Mouse (Mus musculus) left cerebral cortex, postnatal 36 days (tissue): ENCODE measurements at regions not wholly inside any gene's neighbourhood (a gene's known extent, or its start where the extent isn't known, plus 50 kb on each side); places are given as distances from the start of the nearest gene placed in this dataset.
"Not testable (repeated sequence)": the region's sequence is repeated elsewhere in the genome, so short reads cannot be mapped to it uniquely, and the experiment has no call there.

Experiments
- DNase-seq, 2 experiments: peaks; one replicate each; pipeline ENCODE4 v3.0.0; 2021 to 2022; ENCODE audit warnings: low spot score in 2 of 2, mixed read lengths in 1 of 2
- intact Hi-C: fragments of 180-260 bp; cut with DNase I; formaldehyde crosslinking; loops from one replicate; pipeline ENCODE4 v1.15.1; 2025

DNA sequence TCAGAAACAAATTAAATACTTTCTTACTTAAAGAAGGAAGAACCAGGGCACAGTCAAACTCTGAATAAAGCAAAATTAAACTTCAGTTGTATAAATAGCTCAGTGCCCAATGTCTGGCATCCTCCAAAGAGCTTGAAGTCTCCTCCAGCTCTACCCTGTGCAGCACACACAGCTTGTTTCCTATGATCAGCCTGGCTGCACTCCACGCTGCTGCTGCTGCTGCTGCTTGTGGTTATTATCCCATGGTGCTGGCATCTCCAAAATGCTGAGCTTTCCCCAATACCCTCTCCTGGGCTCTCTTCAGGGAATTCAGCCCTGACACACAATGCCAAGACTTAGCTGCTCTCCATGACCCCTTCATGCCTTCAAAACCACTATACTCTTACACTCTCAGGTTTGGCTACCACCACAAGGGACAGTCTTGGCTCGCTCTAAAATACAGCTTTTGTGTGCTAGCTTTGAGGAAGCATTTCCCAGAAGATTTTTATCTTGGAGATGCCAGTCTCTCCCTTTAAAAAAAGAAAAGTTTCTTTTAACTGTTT lies 121.0 kb downstream of the Rab10 start:
- intact Hi-C loops, result not testable (repeated sequence)

GRCm38 (mm10) chr12:3188137-3188536 lies 121.6 kb downstream of the Rab10 start:
- no peak for DNase-seq
- intact Hi-C loops, result no loop called here

More for the DNA sequence above, 121.0 kb downstream of the Rab10 start:
- DNase-seq, result not testable (repeated sequence)

- intact Hi-C loops, result no loop called here
Observed at GRCm38 (mm10) chr12:3173325-3173724, 136.4 kb downstream of the Rab10 start.

GRCm38 (mm10) chr12:3169705-3170287 lies 140.0 kb downstream of the Rab10 start:
- intact Hi-C loops, DNase-seq: not testable (repeated sequence)

More at GRCm38 (mm10) chr12:3173325-3173724, 136.4 kb downstream of the Rab10 start:
- no peak for DNase-seq

DNA sequence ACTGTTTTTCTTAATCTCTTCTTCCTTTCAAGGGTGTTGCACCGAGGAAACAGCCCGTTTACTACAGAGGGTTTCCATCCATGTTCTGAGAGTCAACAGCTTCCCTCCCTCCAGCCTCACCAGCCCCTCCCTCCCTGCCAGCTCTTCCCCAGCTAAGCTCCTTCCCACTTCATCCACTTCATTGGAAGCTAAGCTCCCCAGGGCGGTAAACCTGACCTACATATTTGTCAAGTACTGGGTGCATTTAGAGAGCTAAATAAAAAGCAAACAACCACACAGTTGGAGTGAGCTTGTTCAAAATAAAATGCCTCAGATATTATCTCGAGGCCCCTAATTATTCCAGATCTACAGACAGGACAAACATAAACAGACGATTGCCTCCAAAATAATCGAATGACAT lies 148.1 kb downstream of the Rab10 start:
- intact Hi-C loops, DNase-seq: not testable (repeated sequence)

DNA sequence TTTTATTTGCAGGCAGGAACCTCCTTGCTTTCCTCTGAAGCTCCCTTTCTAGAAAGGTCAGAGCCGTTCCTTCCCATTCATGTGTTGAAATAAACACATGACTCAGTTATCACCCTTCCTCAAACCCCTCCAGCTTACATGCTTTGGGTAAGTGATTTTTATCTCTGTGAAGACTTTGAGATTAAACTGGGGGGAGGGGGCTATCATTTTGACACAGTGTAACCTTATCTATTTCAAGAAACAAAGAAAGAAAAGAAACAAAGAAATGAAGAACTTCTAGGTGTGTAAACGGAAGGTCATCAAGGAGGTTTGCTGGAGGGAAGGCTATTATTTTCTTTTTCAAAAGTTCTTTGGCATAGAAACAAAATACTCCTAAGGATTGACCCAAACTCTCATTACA lies 151.0 kb downstream of the Rab10 start:
- intact Hi-C loops, DNase-seq: not testable (repeated sequence)

DNA sequence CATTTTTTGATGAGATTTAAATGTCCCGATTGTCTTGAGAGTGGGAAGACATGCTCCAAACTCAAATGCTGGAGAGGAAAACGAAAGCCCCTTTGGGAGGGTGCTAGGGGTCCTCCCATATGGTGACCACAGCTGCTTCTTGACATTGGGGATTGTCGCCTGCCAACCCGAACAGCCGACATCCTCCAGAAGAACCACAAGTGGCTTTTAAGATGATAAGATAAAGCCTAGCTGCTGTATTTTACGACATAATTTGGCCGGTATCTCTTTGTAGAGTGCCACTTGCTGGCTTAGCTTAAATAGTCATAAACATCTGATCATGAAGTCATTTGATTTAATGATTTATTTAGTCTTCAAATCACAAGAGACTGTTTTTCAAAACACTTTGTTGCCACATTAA lies 156.1 kb downstream of the Rab10 start:
- DNase-seq, intact Hi-C loops: not testable (repeated sequence)

DNA sequence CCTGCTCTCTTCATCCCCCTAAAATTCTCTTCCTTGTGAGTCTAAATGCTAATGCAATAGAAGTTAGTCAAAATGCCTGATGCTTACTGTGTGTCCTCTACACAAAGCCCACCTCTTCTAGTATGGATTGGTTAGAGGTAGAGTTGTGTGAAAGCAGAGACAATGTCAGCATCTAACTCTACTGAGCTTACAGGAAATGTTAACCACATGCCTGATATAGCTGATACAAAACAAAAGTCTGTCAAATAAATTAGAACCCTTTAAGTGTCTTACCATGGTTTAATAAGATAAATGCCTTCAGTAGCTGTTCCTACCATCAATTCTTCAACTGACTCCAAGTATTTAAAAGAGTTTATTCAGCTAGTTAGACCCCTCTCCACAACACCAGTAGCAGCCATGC lies 177.2 kb downstream of the Rab10 start:
- intact Hi-C loops, DNase-seq: not testable (repeated sequence)

DNA sequence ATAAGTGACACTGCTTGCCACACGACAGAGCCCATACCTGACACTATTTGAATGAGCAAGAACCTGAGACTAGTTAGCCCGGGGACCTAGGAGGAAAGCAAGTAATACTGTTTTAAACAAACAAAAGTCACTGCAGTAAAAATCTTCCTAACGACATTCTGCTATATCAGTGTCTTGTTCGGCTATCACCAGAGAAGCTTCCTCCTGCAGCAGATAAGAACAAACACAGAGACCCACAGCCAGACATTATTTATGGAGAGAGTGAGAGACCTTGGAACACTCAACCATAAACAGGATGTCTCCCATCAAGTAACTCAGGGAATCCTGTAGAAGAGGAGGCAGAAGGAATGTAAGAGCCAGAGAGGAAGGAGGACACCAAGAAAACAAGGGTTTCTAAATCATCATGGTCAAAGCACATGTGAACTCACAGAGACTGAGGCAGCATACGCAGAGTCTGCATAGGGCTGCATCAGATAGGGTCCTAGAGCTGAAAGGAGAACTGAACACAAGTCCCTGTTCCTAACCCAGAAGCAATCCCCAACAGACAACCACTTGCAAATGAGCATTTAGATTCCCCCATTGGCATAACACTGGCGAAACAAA lies 178.5 kb downstream of the Rab10 start:
- intact Hi-C loops, DNase-seq: not testable (repeated sequence)

DNA sequence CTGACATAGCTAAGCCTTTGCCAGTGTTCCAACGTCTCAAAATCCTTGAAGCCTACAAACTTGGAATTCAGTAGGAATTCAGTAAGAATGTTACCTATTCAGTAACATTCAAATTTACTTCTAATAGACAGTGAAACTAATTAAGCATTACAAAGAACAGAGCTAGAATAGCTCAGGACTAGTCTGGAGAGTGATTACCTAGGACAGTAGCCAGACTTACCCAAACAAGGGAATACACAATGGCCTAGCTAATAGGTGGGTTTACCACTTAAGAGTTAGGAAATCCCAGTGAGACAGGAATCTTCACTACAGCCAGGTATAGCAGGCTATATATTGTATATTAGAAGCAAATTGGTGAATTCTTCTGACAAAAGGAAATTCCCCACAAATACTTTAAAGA lies 182.4 kb downstream of the Rab10 start:
- intact Hi-C loops, DNase-seq: not testable (repeated sequence)

GRCm38 (mm10) chr12:3124036-3124435 lies 185.7 kb downstream of the Rab10 start:
- DNase-seq, result no peak
- intact Hi-C loops, result no loop called here

- intact Hi-C loops, DNase-seq: not testable (repeated sequence)
Observed at GRCm38 (mm10) chr12:3110589-3110988, 199.2 kb downstream of the Rab10 start.

GRCm38 (mm10) chr12:3109671-3110070 lies 200.1 kb downstream of the Rab10 start:
- intact Hi-C loops, result not testable (repeated sequence)
- peak in 1 of 2 experiments; percentile 36 for DNase-seq

DNA sequence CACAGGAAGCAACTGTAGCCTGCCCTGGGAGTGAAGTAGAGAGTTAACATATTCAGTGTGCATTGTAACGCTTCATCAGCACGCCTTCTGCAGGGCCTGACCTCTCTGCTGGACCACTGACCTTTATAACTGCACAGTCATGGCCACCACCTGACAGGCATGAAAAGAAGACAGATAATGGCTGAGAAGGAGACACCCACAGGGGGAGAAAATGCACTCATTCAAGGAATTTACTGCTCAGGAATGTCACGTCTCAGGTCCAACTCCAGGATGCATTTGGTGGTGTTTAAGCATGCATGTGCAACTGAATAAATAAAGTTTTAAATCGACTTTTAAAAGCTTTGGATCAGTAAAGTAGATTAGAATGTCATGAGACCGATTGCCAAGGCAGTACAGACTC lies 207.8 kb downstream of the Rab10 start:
- intact Hi-C loops, DNase-seq: not testable (repeated sequence)

DNA sequence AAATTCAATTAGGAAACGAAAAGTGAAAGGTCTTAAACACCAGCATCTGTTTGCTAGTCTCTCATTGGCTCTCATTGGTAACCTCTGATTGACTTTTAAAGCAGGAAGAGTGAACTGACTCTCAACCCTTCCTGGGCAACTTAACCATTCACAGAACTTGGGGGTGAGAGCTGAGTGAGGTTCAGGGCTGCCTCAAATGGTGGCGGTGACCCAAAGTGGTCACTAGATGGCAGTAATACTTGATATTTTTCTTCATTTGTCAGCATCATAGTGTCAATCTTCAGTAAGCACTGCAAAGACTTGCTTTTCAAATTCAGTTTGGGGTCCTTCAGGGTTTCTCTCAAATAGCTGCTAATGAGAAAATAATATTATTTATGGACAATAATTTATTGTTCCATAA lies 211.6 kb downstream of the Rab10 start:
- intact Hi-C loops, result not testable (repeated sequence)
- peak; percentile 18 to 36 for DNase-seq

- intact Hi-C loops, result no loop called here
- no peak for DNase-seq
Observed at GRCm38 (mm10) chr12:3094509-3094908, 215.3 kb downstream of the Rab10 start.

- DNase-seq, intact Hi-C loops: not testable (repeated sequence)
Observed at GRCm38 (mm10) chr12:3092974-3093373, 216.8 kb downstream of the Rab10 start.

DNA sequence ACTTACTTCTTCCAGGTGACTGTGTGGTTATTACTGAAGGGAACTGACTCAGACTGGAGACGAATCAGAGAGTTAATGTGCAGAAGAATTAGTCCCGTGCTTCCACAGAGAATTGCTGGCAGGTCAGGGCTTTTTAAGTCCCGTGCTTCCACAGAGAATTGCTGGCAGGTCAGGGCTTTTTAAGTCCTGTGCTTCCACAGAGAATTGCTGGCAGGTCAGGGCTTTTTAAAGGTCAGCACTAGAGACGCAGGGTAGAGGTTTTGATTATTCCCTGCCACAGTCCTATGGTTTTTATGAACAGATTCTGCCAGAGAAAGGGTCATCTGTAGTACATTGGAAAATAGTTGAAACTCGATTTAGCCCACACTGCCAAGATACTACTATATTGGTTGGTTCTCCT lies 260.2 kb downstream of the Rab10 start:
- intact Hi-C loops, DNase-seq: not testable (repeated sequence)

GRCm38 (mm10) chr12:3018446-3018845 lies 291.3 kb downstream of the Rab10 start:
- intact Hi-C loops, result not testable (repeated sequence)

DNA sequence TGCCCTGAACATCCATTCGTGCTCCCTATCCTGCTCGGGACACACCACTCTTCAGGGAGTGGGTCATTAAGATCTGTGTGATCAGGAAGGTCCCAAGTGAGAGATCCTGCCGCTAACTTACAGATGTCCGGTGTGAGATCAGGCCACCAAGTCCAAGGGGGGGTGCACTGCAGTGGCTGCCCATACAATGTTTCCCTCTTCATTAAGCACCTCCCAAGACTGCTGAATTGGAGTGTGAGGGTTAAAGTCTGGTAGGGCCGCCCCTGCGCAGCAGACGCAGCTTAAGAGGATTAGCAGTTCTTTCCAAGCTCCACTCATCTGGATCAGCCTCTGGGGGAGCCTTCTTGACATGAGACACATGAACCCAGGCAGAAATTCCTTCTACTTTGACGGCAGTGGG lies 293.0 kb downstream of the Rab10 start:
- intact Hi-C loops, result not testable (repeated sequence)

More at GRCm38 (mm10) chr12:3018446-3018845, 291.3 kb downstream of the Rab10 start:
- DNase-seq, result not testable (repeated sequence)

More for the DNA sequence above, 293.0 kb downstream of the Rab10 start:
- DNase-seq, result not testable (repeated sequence)
